Mouse (Mus musculus) lung, adult 2 months (tissue): Measurements from ENCODE around the gene Basp1.

ENCODE experiments used
- CTCF ChIP-seq: fragments of 200-500 bp; IDR thresholded peaks from 2 replicates; pipeline ENCODE4 v1.5.1; 2011; ENCODE audit warnings: mild to moderate bottlenecking, low read length, control low read depth; ENCODE audit not compliant: insufficient read depth
- POLR2A ChIP-seq: fragments of 200-500 bp; IDR thresholded peaks from 2 replicates; pipeline ENCODE4 v1.6.1; 2011; ENCODE audit warnings: low read depth, mild to moderate bottlenecking, control low read depth, low read length, borderline replicate concordance; ENCODE audit errors: extremely low read depth

GRCm38 (mm10) chr15:25387572-25387971 lies 26.0 kb downstream of the Basp1 start:
- no peak for TF ChIP-seq CTCF
- no peak for TF ChIP-seq POLR2A
